In the genomic region with DNA sequence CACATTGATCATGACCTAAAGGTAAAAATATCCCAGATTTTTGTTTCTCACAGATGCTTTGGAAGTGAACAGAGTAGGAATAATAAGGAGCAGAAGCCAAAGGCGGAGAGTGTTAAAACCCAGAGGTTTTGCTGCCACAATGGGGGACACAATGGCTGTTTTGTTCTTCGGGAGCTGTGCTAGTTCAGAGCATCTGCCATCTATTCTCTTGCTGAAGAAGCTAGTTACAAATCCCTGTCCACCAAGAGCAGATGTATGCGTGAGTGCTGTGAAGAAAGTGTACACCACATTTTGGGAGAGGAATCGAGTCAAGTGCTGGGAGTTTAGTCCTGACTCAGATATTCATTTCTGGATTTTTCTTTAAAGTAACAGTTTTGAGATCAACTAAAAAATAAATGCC, we compare ENCODE assay signal across 25 mouse cellular contexts.
"Had no signal": no experiment of that assay in that cellular context is flagged by ENCODE, and none has a peak within 500 bp of the region (broad histone marks: within the 10 kb centered on the region; RNA-seq: fewer than 3 reads in every experiment).

No protein-coding gene starts in this region.

- H3K4me2 ChIP-seq: heart, embryonic 11.5 days; heart, embryonic 13.5 days; heart, embryonic 15.5 days; hindbrain, embryonic 14.5 days; kidney, embryonic 15.5 days; limb, embryonic 13.5 days; limb, embryonic 15.5 days; liver, embryonic 12.5 days had no signal

- ATAC-seq: hindbrain, embryonic 16.5 days; intestine, embryonic 16.5 days; liver, embryonic 12.5 days had no signal

- H3K27ac ChIP-seq: heart, adult 2 months; heart, embryonic 13.5 days; heart, embryonic 15.5 days; hindbrain, embryonic 14.5 days; kidney, embryonic 15.5 days; kidney, postnatal 0 days; limb, embryonic 13.5 days; limb, embryonic 15.5 days; liver, embryonic 12.5 days had no signal

- H3K9me3 ChIP-seq: heart, embryonic 13.5 days; heart, embryonic 15.5 days; kidney, embryonic 15.5 days; limb, embryonic 13.5 days; limb, embryonic 15.5 days; liver, embryonic 12.5 days had no signal

- H3K4me3 ChIP-seq: heart, adult 2 months; heart, embryonic 13.5 days; heart, embryonic 15.5 days; kidney, embryonic 15.5 days; limb, embryonic 13.5 days; limb, embryonic 15.5 days; liver, embryonic 12.5 days had no signal

- H3K27me3 ChIP-seq: heart, embryonic 13.5 days; heart, embryonic 15.5 days; kidney, embryonic 15.5 days; limb, embryonic 13.5 days; limb, embryonic 15.5 days; liver, embryonic 12.5 days had no signal

- H3K4me1 ChIP-seq: heart, embryonic 13.5 days; heart, embryonic 15.5 days; kidney, embryonic 15.5 days; limb, embryonic 13.5 days; limb, embryonic 15.5 days; liver, embryonic 12.5 days had no signal

- H3K36me3 ChIP-seq: heart, embryonic 13.5 days; heart, embryonic 15.5 days; kidney, embryonic 15.5 days; limb, embryonic 13.5 days; limb, embryonic 15.5 days; liver, embryonic 12.5 days had no signal

- H3K9ac ChIP-seq: heart, embryonic 13.5 days; heart, embryonic 15.5 days; hindbrain, embryonic 14.5 days; kidney, embryonic 15.5 days; limb, embryonic 13.5 days; limb, embryonic 15.5 days; liver, embryonic 12.5 days had no signal

- DNase-seq: gastrocnemius, postnatal 14 days; gastrocnemius, postnatal 36 days; heart, adult 11 months; heart, adult 2 months; heart, postnatal 14 days; heart, postnatal 36 days; kidney, adult 11 months; kidney, adult 2 months; kidney, adult 9 months; kidney, postnatal 14 days; kidney, postnatal 36 days; layer of hippocampus, adult 9-11 months; layer of hippocampus, postnatal 36 days; left cerebral cortex, postnatal 4 days had no signal
